Mouse (Mus musculus) thymus, adult 2 months (tissue): ENCODE measurements around the gene Auts2.

Experiments used
- CTCF ChIP-seq: fragments of 200-500 bp; IDR thresholded peaks from 2 replicates; pipeline ENCODE4 v1.5.1; 2012; ENCODE audit warnings: mild to moderate bottlenecking, control low read depth, low read length, moderate library complexity, borderline replicate concordance; ENCODE audit not compliant: control insufficient read depth, poor library complexity, insufficient read depth; ENCODE audit errors: extremely low read depth
- POLR2A ChIP-seq: fragments of 200-500 bp; IDR thresholded peaks from 2 replicates; pipeline ENCODE4 v1.6.1; 2012; ENCODE audit warnings: mild to moderate bottlenecking, low read length, control low read depth, moderate library complexity; ENCODE audit not compliant: control insufficient read depth, poor library complexity, insufficient read depth; ENCODE audit errors: extremely low read depth

- TF ChIP-seq POLR2A (no peak), CTCF (no peak)
Observed at GRCm38 (mm10) chr5:131680127-131680845, 862.9 kb downstream of the Auts2 start.
